Comparison of ENCODE assay signal across 9 mouse cellular contexts in genomic region chr1:161463388-161464085, GRCm38 (mm10). TPM values are rescaled to one million over a fixed set of nuclear protein-coding genes. Genes with fewer than 3 reads are reported as not detected.
DNase-seq lines count a peak whose midpoint lies in the region; ATAC-seq lines count a peak whose summit lies in the region.
"Had no signal": no experiment of that assay in that cellular context is flagged by ENCODE, and none has a peak within 500 bp of the region (broad histone marks: within the 10 kb centered on the region; RNA-seq: fewer than 3 reads in every experiment).

No protein-coding gene starts in this region.

- no peaks in the 10 kb centered on the region for H3K9me3 ChIP-seq in heart, embryonic 12.5 days (replicated peaks)
- H3K9me3 ChIP-seq: midbrain, embryonic 12.5 days had no signal

- H3K27ac ChIP-seq in heart, embryonic 12.5 days (ENCODE audit: poor library complexity, severe bottlenecking), result no peak overlapping the region
- H3K27ac ChIP-seq: midbrain, embryonic 12.5 days had no signal

- H3K4me3 ChIP-seq in heart, embryonic 12.5 days, result no peak overlapping the region
- H3K4me3 ChIP-seq: midbrain, embryonic 12.5 days had no signal

- ATAC-seq in heart, embryonic 12.5 days (ENCODE audit: insufficient number of reproducible peaks, low FRiP score), result no peak
- ATAC-seq in inflammation-experienced regulatory T-cells, adult 6 months, result no peak

- no peaks in the 10 kb centered on the region for H3K27me3 ChIP-seq in heart, embryonic 12.5 days (replicated peaks)
- H3K27me3 ChIP-seq: midbrain, embryonic 12.5 days had no signal

- WGBS in heart, embryonic 12.5 days, result 51% methylated on average over 2 of the region's 2 CpGs

- no peaks in the 10 kb centered on the region; the same call in 1 of the 2 replicates for H3K4me1 ChIP-seq in heart, embryonic 12.5 days (replicated peaks)
- H3K4me1 ChIP-seq: midbrain, embryonic 12.5 days had no signal

- no peak overlapping the region for H3K4me2 ChIP-seq in heart, embryonic 12.5 days
- H3K4me2 ChIP-seq: midbrain, embryonic 12.5 days had no signal

- H3K9ac ChIP-seq in heart, embryonic 12.5 days, result no peak overlapping the region
- H3K9ac ChIP-seq: midbrain, embryonic 12.5 days had no signal

- DNase-seq in heart, adult 11 months, result peak; percentile 98
- peak; percentile 83 for DNase-seq in Muller cell, postnatal 12 days (ENCODE audit: inconsistent ontology term)
- peak; percentile 78 to 84 for DNase-seq in heart, adult 9 months (ENCODE audit: low spot score in 2 of 2)
- DNase-seq in left cerebral cortex, adult 8-10 months (ENCODE audit: low spot score in 2 of 2), result peak; percentile 2 to 8
- no peak for DNase-seq in ovary, postnatal 10 days (ENCODE audit: low spot score)
- DNase-seq in T-cell, adult 2 months (ENCODE audit: low spot score), result no peak

- no peaks in the 10 kb centered on the region for H3K36me3 ChIP-seq in heart, embryonic 12.5 days
- H3K36me3 ChIP-seq: midbrain, embryonic 12.5 days had no signal

RNA-seq across cellular contexts. Expression of gene Tnfsf18, which starts 30.9 kb away (rescaled TPM):
- polyA plus RNA-seq in heart, embryonic 12.5 days (2016; fragmentation: Nextera tagmentation; extraction: Ambion mirVana), result 0.24 TPM in 1 of 2 replicates, not detected in the other
- not detected for total RNA-seq in left cerebral cortex, adult 8-10 months (2022)
- polyA plus RNA-seq in inflammation-experienced regulatory T-cells, adult 6 months (2017; shearing (Covaris generic)), result not detected

Comparison
In these comparisons a context has a peak if more than half of its experiments do, and no peak if none do; other contexts are left out.
1. DNase-seq: peak in heart, adult 11 months (single experiment), Muller cell, postnatal 12 days (single experiment), heart, adult 9 months (2 of 2) and left cerebral cortex, adult 8-10 months (2 of 2); none in ovary, postnatal 10 days (single experiment) and T-cell, adult 2 months (single experiment).